Mouse (Mus musculus): Measurements from ENCODE around the gene Kctd20. TPM values are rescaled to one million over a fixed set of nuclear protein-coding genes. Genes with fewer than 3 reads are reported as not detected.

Kctd20 gene
- polyA plus RNA-seq, 2 experiments = 66.6 to 82.9 TPM

- H3K36me3 ChIP-seq (ENCODE audit: control insufficient read depth, insufficient read depth, low read length) = no peaks in the 10 kb centered on the region
- no peaks in the 10 kb centered on the region for H3K27me3 ChIP-seq (ENCODE audit: control insufficient read depth, insufficient read depth, low read length)
- H3K4me1 ChIP-seq (ENCODE audit: control insufficient read depth, insufficient read depth, low read length) = peaks cover 11% of the 10 kb centered on the region
- H3K9ac ChIP-seq (ENCODE audit: low read depth, low read length, severe bottlenecking) = no peak overlapping the region
- 83% methylated on average over 4 of the region's 4 CpGs for WGBS
- ATAC-seq (ENCODE audit: low FRiP score, low read depth) = no peak
- no peak for DNase-seq (ENCODE audit: low spot score)
- H3K9me3 ChIP-seq (ENCODE audit: control insufficient read depth, low read length) = no peaks in the 10 kb centered on the region
- no peak overlapping the region for H3K4me2 ChIP-seq (replicated peaks; ENCODE audit: low read depth, low read length, severe bottlenecking)
- no peak for TF ChIP-seq POLR2A (IDR thresholded peaks at IDR 0.05; ENCODE audit: borderline replicate concordance, extremely low read depth, insufficient read depth, insufficient read length)
- H3K27ac ChIP-seq (replicated peaks; ENCODE audit: low read depth, low read length) = no peak overlapping the region
- H3K4me3 ChIP-seq (replicated peaks; ENCODE audit: low read length) = no peak overlapping the region
Measured at GRCm38 (mm10) chr17:28932274-28932673, 19.5 kb upstream of the Kctd20 start.

GRCm38 (mm10) chr17:28934120-28934916 lies 17.4 kb upstream of the Kctd20 start:
- no peak for DNase-seq (ENCODE audit: low spot score)
- Histone ChIP-seq H3K9ac (ENCODE audit: low read depth, low read length, severe bottlenecking) (no peak overlapping the region), H3K27me3 (ENCODE audit: control insufficient read depth, insufficient read depth, low read length) (no peaks in the 10 kb centered on the region), H3K4me3 (replicated peaks; ENCODE audit: low read length) (no peak overlapping the region), H3K4me1 (ENCODE audit: control insufficient read depth, insufficient read depth, low read length) (peaks cover 11% of the 10 kb centered on the region), H3K36me3 (ENCODE audit: control insufficient read depth, insufficient read depth, low read length) (no peaks in the 10 kb centered on the region), H3K27ac (replicated peaks; ENCODE audit: low read depth, low read length) (no peak overlapping the region), H3K4me2 (replicated peaks; ENCODE audit: low read depth, low read length, severe bottlenecking) (no peak overlapping the region), H3K9me3 (ENCODE audit: control insufficient read depth, low read length) (no peaks in the 10 kb centered on the region)
- TF ChIP-seq POLR2A (IDR thresholded peaks at IDR 0.05; ENCODE audit: borderline replicate concordance, extremely low read depth, insufficient read depth, insufficient read length) = no peak
- no peak for ATAC-seq (ENCODE audit: low FRiP score, low read depth)
- WGBS = 71% methylated on average over 19 of the region's 19 CpGs

GRCm38 (mm10) chr17:28936133-28936532 lies 15.6 kb upstream of the Kctd20 start:
- TF ChIP-seq POLR2A (IDR thresholded peaks at IDR 0.05; ENCODE audit: borderline replicate concordance, extremely low read depth, insufficient read depth, insufficient read length) = no peak
- ATAC-seq (ENCODE audit: low FRiP score, low read depth) = no peak
- Histone ChIP-seq H3K27ac (replicated peaks; ENCODE audit: low read depth, low read length) (no peak overlapping the region), H3K9me3 (ENCODE audit: control insufficient read depth, low read length) (no peaks in the 10 kb centered on the region), H3K9ac (ENCODE audit: low read depth, low read length, severe bottlenecking) (no peak overlapping the region), H3K4me2 (replicated peaks; ENCODE audit: low read depth, low read length, severe bottlenecking) (no peak overlapping the region), H3K27me3 (ENCODE audit: control insufficient read depth, insufficient read depth, low read length) (no peaks in the 10 kb centered on the region), H3K4me3 (replicated peaks; ENCODE audit: low read length) (no peak overlapping the region), H3K36me3 (ENCODE audit: control insufficient read depth, insufficient read depth, low read length) (no peaks in the 10 kb centered on the region), H3K4me1 (ENCODE audit: control insufficient read depth, insufficient read depth, low read length) (no peaks in the 10 kb centered on the region)
- 97% methylated on average over 7 of the region's 7 CpGs for WGBS
- DNase-seq (ENCODE audit: low spot score) = no peak

- ATAC-seq (ENCODE audit: low FRiP score, low read depth) (no peak), DNase-seq (ENCODE audit: low spot score) (no peak)
- no peaks in the 10 kb centered on the region for H3K4me1 ChIP-seq (ENCODE audit: control insufficient read depth, insufficient read depth, low read length)
- no peak overlapping the region for H3K4me2 ChIP-seq (replicated peaks; ENCODE audit: low read depth, low read length, severe bottlenecking)
- TF ChIP-seq POLR2A (IDR thresholded peaks at IDR 0.05; ENCODE audit: borderline replicate concordance, extremely low read depth, insufficient read depth, insufficient read length) = no peak
- H3K4me3 ChIP-seq (replicated peaks; ENCODE audit: low read length) = no peak overlapping the region
- H3K27me3 ChIP-seq (ENCODE audit: control insufficient read depth, insufficient read depth, low read length) = no peaks in the 10 kb centered on the region
- 82% methylated on average over 10 of the region's 10 CpGs for WGBS
- H3K36me3 ChIP-seq (ENCODE audit: control insufficient read depth, insufficient read depth, low read length) = no peaks in the 10 kb centered on the region
- no peak overlapping the region for H3K9ac ChIP-seq (ENCODE audit: low read depth, low read length, severe bottlenecking)
- no peak overlapping the region for H3K27ac ChIP-seq (replicated peaks; ENCODE audit: low read depth, low read length)
- no peaks in the 10 kb centered on the region for H3K9me3 ChIP-seq (ENCODE audit: control insufficient read depth, low read length)
Measured at GRCm38 (mm10) chr17:28936622-28937345, 15.0 kb upstream of the Kctd20 start.

GRCm38 (mm10) chr17:28940776-28941555 lies 10.8 kb upstream of the Kctd20 start:
- Histone ChIP-seq H3K27me3 (ENCODE audit: control insufficient read depth, insufficient read depth, low read length) (no peaks in the 10 kb centered on the region), H3K27ac (replicated peaks; ENCODE audit: low read depth, low read length) (no peak overlapping the region), H3K9me3 (ENCODE audit: control insufficient read depth, low read length) (no peaks in the 10 kb centered on the region), H3K36me3 (ENCODE audit: control insufficient read depth, insufficient read depth, low read length) (no peaks in the 10 kb centered on the region), H3K4me3 (replicated peaks; ENCODE audit: low read length) (no peak overlapping the region), H3K4me1 (ENCODE audit: control insufficient read depth, insufficient read depth, low read length) (no peaks in the 10 kb centered on the region), H3K4me2 (replicated peaks; ENCODE audit: low read depth, low read length, severe bottlenecking) (no peak overlapping the region), H3K9ac (ENCODE audit: low read depth, low read length, severe bottlenecking) (no peak overlapping the region)
- no peak for TF ChIP-seq POLR2A (IDR thresholded peaks at IDR 0.05; ENCODE audit: borderline replicate concordance, extremely low read depth, insufficient read depth, insufficient read length)
- DNase-seq (ENCODE audit: low spot score) (no peak), ATAC-seq (ENCODE audit: low FRiP score, low read depth) (no peak)
- WGBS = 92% methylated on average over 25 of the region's 25 CpGs

Data from limb, embryonic 14.5 days (tissue).